Mouse (Mus musculus) liver, adult 2 months (tissue): Measurements from ENCODE around the gene Kcnt2.

ENCODE experiments used
- CTCF ChIP-seq: fragments of 200-500 bp; IDR thresholded peaks from 2 replicates; pipeline ENCODE4 v1.5.1; 2011; ENCODE audit warnings: low read depth, low read length, control low read depth
- POLR2A ChIP-seq: fragments of 200-500 bp; IDR thresholded peaks from 2 replicates; pipeline ENCODE4 v1.6.1; 2011; ENCODE audit warnings: low read length, control low read depth; ENCODE audit not compliant: insufficient read depth; ENCODE audit errors: extremely low read depth

DNA sequence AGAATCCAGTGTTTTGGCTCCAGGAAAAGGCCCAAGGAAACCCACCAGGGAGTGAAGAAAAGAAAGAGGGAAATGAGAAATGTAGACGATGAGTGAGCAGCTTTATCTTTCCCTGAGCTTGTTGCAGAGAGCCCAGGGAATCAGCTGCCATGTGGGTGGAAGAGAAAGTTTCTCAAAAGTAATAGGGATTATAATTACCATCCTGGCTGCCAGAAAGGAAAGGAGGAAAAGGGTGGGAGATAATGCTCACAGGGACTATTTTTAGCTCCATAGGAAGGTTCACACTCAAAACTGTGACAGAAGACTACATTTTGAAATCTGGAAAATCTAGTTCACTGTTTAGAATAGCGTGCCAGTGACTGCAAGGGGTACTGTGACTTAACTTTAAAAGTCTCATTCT, 243.9 kb downstream of the Kcnt2 start:
- no peak for TF ChIP-seq POLR2A
- TF ChIP-seq CTCF = no peak
